ENCODE assay signal across 1 mouse cellular context in the genomic region with DNA sequence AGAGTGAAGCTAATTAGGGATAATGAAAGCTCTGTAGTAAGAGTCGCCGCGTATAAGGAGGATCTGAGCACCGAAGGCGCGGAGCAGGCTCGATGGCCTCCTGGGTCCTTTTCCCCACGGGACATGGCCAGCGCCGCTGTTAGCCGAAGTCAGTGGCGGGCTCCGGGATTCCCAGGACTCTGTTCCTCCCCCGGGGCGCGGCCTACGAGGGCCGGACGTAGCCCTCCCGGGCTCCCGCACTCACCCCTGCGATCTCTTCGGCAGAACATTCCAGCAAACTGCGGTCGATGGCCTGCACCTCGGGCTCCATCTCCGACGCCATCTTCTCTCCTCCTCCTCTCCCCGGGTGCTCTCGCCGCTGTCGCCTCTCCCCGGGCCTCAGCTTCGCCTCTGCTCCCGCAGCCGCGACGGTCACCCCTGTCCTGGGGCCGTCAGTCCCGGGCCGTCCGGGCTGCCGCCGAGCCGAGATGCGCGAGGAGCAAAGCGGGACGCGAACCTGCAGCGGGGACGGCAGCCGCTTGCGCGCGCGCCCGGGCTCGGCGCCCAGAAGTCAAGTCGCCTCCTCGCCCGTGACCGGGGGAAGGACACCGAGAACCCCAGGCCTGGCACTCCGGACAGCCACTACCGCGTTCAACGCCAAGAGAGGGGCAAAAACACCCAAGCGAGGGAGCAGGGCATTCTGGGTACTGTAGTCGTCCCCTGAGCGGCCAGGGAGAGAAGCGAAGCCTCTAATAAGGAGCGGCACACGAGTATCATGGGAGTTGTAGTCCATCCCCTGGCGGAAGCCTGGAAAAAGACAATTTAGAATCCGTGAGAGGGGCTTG.
TF ChIP-seq lines count a peak whose summit lies in the region.

A gene (minus strand): TSS at position 659 of the 824 bp plus-strand sequence.

TF ChIP-seq in CH12.LX, 34 proteins besides CTCF, POLR2A, EP300 and RAD21 (continued from another document):
- no peak for TF ChIP-seq CHD1 (IDR thresholded peaks at IDR 0.05; ENCODE audit: low read depth, low read length)
- no peak for TF ChIP-seq USF2 (conservative IDR thresholded peaks at IDR 0.05; ENCODE audit: low read depth, low read length)
- peak; percentile 91 for TF ChIP-seq TBP (conservative IDR thresholded peaks at IDR 0.05; ENCODE audit: low read depth, low read length)
- TF ChIP-seq HCFC1 (IDR thresholded peaks at IDR 0.05; ENCODE audit: low read depth, low read length), result peak; percentile 93
- TF ChIP-seq MAFK (IDR thresholded peaks at IDR 0.05; ENCODE audit: insufficient replicate concordance, low read length), result no peak
- peak; percentile 70 for TF ChIP-seq NELFE (IDR thresholded peaks at IDR 0.05; ENCODE audit: low read depth, low read length)
- TF ChIP-seq UBTF (IDR thresholded peaks at IDR 0.05; ENCODE audit: low read depth, low read length), result peak; percentile 94; the same call in 1 of the 2 replicates
- TF ChIP-seq ELF1 (IDR thresholded peaks at IDR 0.05; ENCODE audit: low read depth, low read length), result peak; percentile 93
- peak; percentile 68; the same call in 1 of the 2 replicates for TF ChIP-seq ZMIZ1 (IDR thresholded peaks at IDR 0.05; ENCODE audit: low read depth, low read length)
- TF ChIP-seq RCOR1 (conservative IDR thresholded peaks at IDR 0.05; ENCODE audit: low read depth, low read length), result no peak
- no peak for TF ChIP-seq MAX (IDR thresholded peaks at IDR 0.05; ENCODE audit: low read length)
- 0 out of 2 replicates have a peak, but pooled peaks have one; percentile 4 for TF ChIP-seq IRF4 (IDR thresholded peaks at IDR 0.05; ENCODE audit: low read depth, low read length)
- TF ChIP-seq MAZ (IDR thresholded peaks at IDR 0.05; ENCODE audit: low read depth, low read length), result peak; percentile 64; the same call in 1 of the 2 replicates
- no peak for TF ChIP-seq ZNF384 (IDR thresholded peaks at IDR 0.05; ENCODE audit: low read depth, low read length)
- TF ChIP-seq GABPA (IDR thresholded peaks at IDR 0.05; ENCODE audit: insufficient replicate concordance, low read depth, low read length), result peak; percentile 7; the same call in 1 of the 2 replicates
- no peak for TF ChIP-seq MYC (IDR thresholded peaks at IDR 0.05; ENCODE audit: low read depth, low read length)
- TF ChIP-seq ETS1 (conservative IDR thresholded peaks at IDR 0.05; ENCODE audit: low read depth, low read length), result no peak
- peak; percentile 52; the same call in 1 of the 2 replicates for TF ChIP-seq TCF12 (IDR thresholded peaks at IDR 0.05; ENCODE audit: low read depth, low read length)
- no peak for TF ChIP-seq MEF2A (IDR thresholded peaks at IDR 0.05; ENCODE audit: borderline replicate concordance, low read depth, low read length)
- TF ChIP-seq USF1 (IDR thresholded peaks at IDR 0.05; ENCODE audit: low read depth, low read length), result no peak
- no peak for TF ChIP-seq PAX5 (IDR thresholded peaks at IDR 0.05; ENCODE audit: low read length)
- peak; percentile 39; the same call in 1 of the 2 replicates for TF ChIP-seq CHD2 (IDR thresholded peaks at IDR 0.05; ENCODE audit: low read length)
- no peak for TF ChIP-seq JUND (conservative IDR thresholded peaks at IDR 0.05; ENCODE audit: low read depth, low read length)
